Mouse (Mus musculus) MEL (cell line): ENCODE measurements around the gene Mtcl1. TPM values are rescaled to one million over a fixed set of nuclear protein-coding genes. Genes with fewer than 3 reads are reported as not detected.

Source experiments
- DNase-seq: peaks from one replicate; pipeline ENCODE4 v3.0.0; 2011; ENCODE audit warnings: low read depth, low spot score
- H3K27ac ChIP-seq: 2 replicates; pipeline ENCODE4 v1.5.1; 2012; ENCODE audit warnings: low read depth, mild to moderate bottlenecking, control low read depth, low read length, moderate library complexity; ENCODE audit not compliant: control insufficient read depth
- H3K27me3 ChIP-seq, 2 experiments: fragments of 150-350 bp in 1 of 2; sonication (generic) in 1 of 2; 2 replicates each; pipeline ENCODE4 v1.6.1; 2012; ENCODE audit warnings: low read length in 2 of 2, mild to moderate bottlenecking in 2 of 2, improper control_type of control experiment in 1 of 2, moderate library complexity in 1 of 2; ENCODE audit not compliant: insufficient read depth in 2 of 2, control insufficient read depth in 1 of 2
- H3K36me3 ChIP-seq, 2 experiments: 2 replicates each; pipeline ENCODE4 v1.6.1; 2012 to 2014; ENCODE audit warnings: low read length in 2 of 2, improper control_type of control experiment in 1 of 2, inconsistent platforms in 1 of 2, mild to moderate bottlenecking in 1 of 2; ENCODE audit not compliant: insufficient read depth in 2 of 2, control insufficient read depth in 1 of 2
- H3K4me1 ChIP-seq, 2 experiments: fragments of 150-350 bp in 1 of 2; sonication (generic) in 1 of 2; 2 replicates each; pipeline ENCODE4 v1.6.1; 2012; ENCODE audit warnings: low read length in 2 of 2, improper control_type of control experiment in 1 of 2, mild to moderate bottlenecking in 1 of 2; ENCODE audit not compliant: insufficient read depth in 2 of 2, control insufficient read depth in 1 of 2
- H3K4me3 ChIP-seq, 2 experiments: fragments of 150-350 bp in 1 of 2; sonication (generic) in 1 of 2; 2 replicates each; pipeline ENCODE4 v1.5.1; 2012; ENCODE audit warnings: low read depth in 2 of 2, low read length in 2 of 2, mild to moderate bottlenecking in 2 of 2, moderate library complexity in 2 of 2, control low read depth in 1 of 2, improper control_type of control experiment in 1 of 2; ENCODE audit not compliant: control insufficient read depth in 1 of 2, insufficient read depth in 1 of 2
- H3K79me2 ChIP-seq: 2 replicates; pipeline ENCODE4 v1.6.1; 2012; ENCODE audit warnings: mild to moderate bottlenecking, low read length, moderate library complexity; ENCODE audit not compliant: control insufficient read depth, poor library complexity, insufficient read depth
- H3K9ac ChIP-seq: 2 replicates; pipeline ENCODE4 v1.6.1; 2012; ENCODE audit warnings: low read depth, mild to moderate bottlenecking, control low read depth, low read length, moderate library complexity; ENCODE audit not compliant: control insufficient read depth, poor library complexity, severe bottlenecking
- H3K9me3 ChIP-seq: fragments of 150-350 bp; sonication (generic); replicated peaks from 2 replicates; pipeline ENCODE4 v1.6.1; 2012; ENCODE audit warnings: mild to moderate bottlenecking, low read length, improper control_type of control experiment, moderate library complexity; ENCODE audit not compliant: insufficient read depth
- CHD1 ChIP-seq: IDR thresholded peaks from 2 replicates; pipeline ENCODE4 v1.6.1; 2012; ENCODE audit warnings: low read depth, mild to moderate bottlenecking, inconsistent platforms, low read length, improper control_type of control experiment
- CTCF ChIP-seq, 3 experiments: IDR thresholded peaks in 2 of 3; conservative IDR thresholded peaks in 1 of 3; 2 replicates each; pipeline ENCODE4 v1.5.1; 2011 to 2012; ENCODE audit warnings: low read length in 3 of 3, low read depth in 2 of 3, mild to moderate bottlenecking in 2 of 3, improper control_type of control experiment in 1 of 3, inconsistent platforms in 1 of 3, mixed read lengths in 1 of 3, moderate library complexity in 1 of 3; ENCODE audit not compliant: control insufficient read depth in 1 of 3, insufficient read depth in 1 of 3, poor library complexity in 1 of 3, severe bottlenecking in 1 of 3
- E2F4 ChIP-seq: IDR thresholded peaks from 2 replicates; pipeline ENCODE4 v1.6.1; 2011; ENCODE audit warnings: low read depth, low read length, improper control_type of control experiment, borderline replicate concordance
- EP300 ChIP-seq, 2 experiments: IDR thresholded peaks; 2 replicates each; pipeline ENCODE4 v1.6.1; 2011; ENCODE audit warnings: improper control_type of control experiment in 2 of 2, low read length in 2 of 2, low read depth in 1 of 2, mild to moderate bottlenecking in 1 of 2
- ETS1 ChIP-seq: IDR thresholded peaks from 2 replicates; pipeline ENCODE4 v1.6.1; 2012; ENCODE audit warnings: low read depth, mild to moderate bottlenecking, inconsistent platforms, low read length, improper control_type of control experiment, moderate library complexity
- GABPA ChIP-seq: IDR thresholded peaks from 2 replicates; pipeline ENCODE4 v1.6.1; 2012; ENCODE audit warnings: low read depth, mild to moderate bottlenecking, inconsistent platforms, low read length, improper control_type of control experiment, moderate library complexity
- HCFC1 ChIP-seq: IDR thresholded peaks from 2 replicates; pipeline ENCODE4 v1.6.1; 2012; ENCODE audit warnings: low read depth, mild to moderate bottlenecking, inconsistent platforms, low read length, improper control_type of control experiment, moderate library complexity
- JUND ChIP-seq: IDR thresholded peaks from 2 replicates; pipeline ENCODE4 v1.6.1; 2011; ENCODE audit warnings: low read depth, mild to moderate bottlenecking, improper control_type of control experiment, low read length
- NELFE ChIP-seq: IDR thresholded peaks from 2 replicates; pipeline ENCODE4 v1.6.1; 2011; ENCODE audit warnings: low read depth, low read length, improper control_type of control experiment
- POLR2A ChIP-seq, 2 experiments: IDR thresholded peaks; 2 replicates each; pipeline ENCODE4 v1.6.1; 2011 to 2012; ENCODE audit warnings: low read length in 2 of 2, mild to moderate bottlenecking in 2 of 2, control low read depth in 1 of 2, improper control_type of control experiment in 1 of 2, low read depth in 1 of 2, moderate library complexity in 1 of 2; ENCODE audit not compliant: control insufficient read depth in 1 of 2, insufficient read depth in 1 of 2, poor library complexity in 1 of 2
- POLR2AphosphoS5 ChIP-seq: IDR thresholded peaks from 2 replicates; pipeline ENCODE4 v1.6.1; 2012; ENCODE audit warnings: low read depth, borderline replicate concordance, mild to moderate bottlenecking, inconsistent platforms, low read length, moderate library complexity, mixed read lengths
- SIN3A ChIP-seq: IDR thresholded peaks from 2 replicates; pipeline ENCODE4 v1.6.1; 2012; ENCODE audit warnings: low read length, improper control_type of control experiment, inconsistent platforms
- TAL1 ChIP-seq: IDR thresholded peaks from 2 replicates; pipeline ENCODE4 v1.6.1; 2012; ENCODE audit warnings: mild to moderate bottlenecking, inconsistent platforms, low read length, moderate library complexity, mixed read lengths
- TBP ChIP-seq: IDR thresholded peaks from 2 replicates; pipeline ENCODE4 v1.8.0; 2011; ENCODE audit warnings: low read depth, low read length, improper control_type of control experiment
- TCF12 ChIP-seq: IDR thresholded peaks from 2 replicates; pipeline ENCODE4 v1.6.1; 2014; ENCODE audit warnings: low read depth, mild to moderate bottlenecking, inconsistent platforms, low read length, improper control_type of control experiment, moderate library complexity
- USF1 ChIP-seq: IDR thresholded peaks from 2 replicates; pipeline ENCODE4 v1.6.1; 2014; ENCODE audit warnings: low read depth, mild to moderate bottlenecking, inconsistent platforms, low read length, improper control_type of control experiment, moderate library complexity
- USF2 ChIP-seq, 2 experiments: IDR thresholded peaks; 2 replicates each; pipeline ENCODE4 v1.6.1; 2011 to 2012; ENCODE audit warnings: improper control_type of control experiment in 2 of 2, low read length in 2 of 2, borderline replicate concordance in 1 of 2, inconsistent platforms in 1 of 2, low read depth in 1 of 2, mild to moderate bottlenecking in 1 of 2; ENCODE audit not compliant: insufficient read depth in 1 of 2
- ZKSCAN1 ChIP-seq: IDR thresholded peaks from 2 replicates; pipeline ENCODE4 v1.6.1; 2012; ENCODE audit warnings: low read depth, mild to moderate bottlenecking, inconsistent platforms, low read length, improper control_type of control experiment, moderate library complexity
- ZNF384 ChIP-seq: IDR thresholded peaks from 2 replicates; pipeline ENCODE4 v1.6.1; 2012; ENCODE audit warnings: low read depth, mild to moderate bottlenecking, inconsistent platforms, low read length, improper control_type of control experiment
- polyA plus RNA-seq, 2 experiments: library from polyadenylated mRNA; stranded (reverse) in 1 of 2; unstranded in 1 of 2; fragments of >175 nt in 1 of 2; fragments of >200 nt in 1 of 2; gene quantifications; 2 replicates each; pipeline versions ENCODE4 v1.2.1 to v1.2.4; 2012; ENCODE audit warnings: low replicate concordance in 2 of 2, low read depth in 1 of 2; ENCODE audit not compliant: insufficient read length in 2 of 2, insufficient read depth in 1 of 2, missing spikeins in 1 of 2
- total RNA-seq: library from RNA; depleted of rRNA; stranded (reverse); fragments of 300-350 nt; gene quantifications from 2 replicates; pipeline ENCODE4 v1.2.3, GENCODE M21; 2012

The Mtcl1 gene
- total and polyA plus RNA-seq, 3 experiments, result not detected

DNA sequence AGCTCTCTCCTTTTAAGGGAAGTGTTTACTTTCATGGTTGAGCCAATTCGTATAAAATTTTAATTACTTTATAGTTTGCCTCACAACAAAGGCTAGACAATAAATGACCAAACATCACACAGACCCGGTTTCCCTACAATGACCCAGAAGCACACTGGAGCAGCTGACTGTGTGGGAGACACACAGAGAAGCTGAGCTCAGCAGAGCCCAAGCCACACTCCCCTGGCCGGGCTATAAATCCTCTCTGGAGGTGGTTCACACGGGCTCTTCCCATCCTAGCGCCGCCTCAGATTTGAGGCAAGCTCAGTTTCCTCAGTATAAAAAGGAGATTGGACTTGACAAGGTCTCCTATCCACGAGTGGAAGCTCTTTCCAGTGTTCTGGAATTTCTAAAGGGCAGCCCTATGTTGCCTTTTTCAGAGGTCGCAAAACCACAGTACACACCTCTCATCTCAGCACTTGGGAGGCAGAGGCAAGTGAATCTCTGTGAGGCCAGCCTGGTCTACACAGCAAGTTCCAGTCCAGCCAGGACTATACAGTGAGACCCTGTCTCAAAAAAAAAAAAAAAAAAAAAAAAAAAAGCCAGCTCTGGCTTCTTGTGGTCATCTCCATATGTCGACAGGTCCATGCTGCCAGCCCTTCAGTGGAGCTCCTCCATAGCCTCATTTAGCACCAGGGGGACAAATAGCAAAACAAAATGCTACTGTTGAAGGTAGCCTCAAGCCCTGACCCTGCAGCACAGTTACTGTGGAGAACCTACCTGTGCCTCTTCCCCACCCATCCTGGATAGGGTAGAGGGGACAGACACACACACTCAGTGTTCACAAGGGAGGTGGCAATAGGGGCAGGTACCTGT lies 92.2 kb downstream of the Mtcl1 start:
- Histone ChIP-seq H3K4me1 (no peaks in the 10 kb centered on the region), H3K27me3 (no peaks in the 10 kb centered on the region), H3K4me3 (no peak overlapping the region), H3K27ac (no peak overlapping the region), H3K79me2 (no peaks in the 10 kb centered on the region), H3K9me3 (no peaks in the 10 kb centered on the region), H3K9ac (no peak overlapping the region), H3K36me3 (no peaks in the 10 kb centered on the region)
- TF ChIP-seq ETS1 (no peak), GABPA (no peak), SIN3A (no peak), NELFE (no peak), TAL1 (no peak), TCF12 (no peak), USF2 (IDR thresholded peaks at IDR 0.05; ENCODE audit: borderline replicate concordance in 1 of 2, insufficient read depth in 1 of 2, low read depth in 1 of 2, low read length in 2 of 2) (no peak), POLR2AphosphoS5 (no peak), EP300 (IDR thresholded peaks at IDR 0.05; ENCODE audit: low read depth in 1 of 2, low read length in 2 of 2) (no peak), JUND (no peak), HCFC1 (no peak), USF1 (no peak), TBP (no peak), E2F4 (no peak), ZNF384 (no peak), ZKSCAN1 (no peak), CTCF (IDR thresholded peaks at IDR 0.05 in 2 of 3, conservative IDR thresholded peaks at IDR 0.05 in 1 of 3; ENCODE audit: control insufficient read depth in 1 of 3, insufficient read depth in 1 of 3, low read depth in 2 of 3, low read length in 3 of 3, poor library complexity in 1 of 3, severe bottlenecking in 1 of 3) (no peak), CHD1 (no peak)
- no peak for DNase-seq

- no peaks in the 10 kb centered on the region for H3K36me3 ChIP-seq
- no peak overlapping the region for H3K9ac ChIP-seq
- H3K27ac ChIP-seq, result no peak overlapping the region
- no peaks in the 10 kb centered on the region for H3K4me1 ChIP-seq
- no peaks in the 10 kb centered on the region for H3K9me3 ChIP-seq
- H3K27me3 ChIP-seq, result no peaks in the 10 kb centered on the region
- no peaks in the 10 kb centered on the region for H3K79me2 ChIP-seq
- DNase-seq, result no peak
- no peak overlapping the region for H3K4me3 ChIP-seq
- TF ChIP-seq POLR2A (IDR thresholded peaks at IDR 0.05; ENCODE audit: control insufficient read depth in 1 of 2, insufficient read depth in 1 of 2, low read depth in 1 of 2, low read length in 2 of 2, poor library complexity in 1 of 2), result no peak
Observed at GRCm38 (mm10) chr17:66353907-66354306, 95.6 kb downstream of the Mtcl1 start.
